Mouse (Mus musculus): ENCODE measurements around the gene Pkig.
"Not testable (repeated sequence)": the region's sequence is repeated elsewhere in the genome, so short reads cannot be mapped to it uniquely, and the experiment has no call there.

The Pkig gene

GRCm38 (mm10) chr2:163643576-163643971 is 14.6 kb upstream of the Pkig start:
- in situ Hi-C loops (cut with MboI, MseI) = no loop called here

DNA sequence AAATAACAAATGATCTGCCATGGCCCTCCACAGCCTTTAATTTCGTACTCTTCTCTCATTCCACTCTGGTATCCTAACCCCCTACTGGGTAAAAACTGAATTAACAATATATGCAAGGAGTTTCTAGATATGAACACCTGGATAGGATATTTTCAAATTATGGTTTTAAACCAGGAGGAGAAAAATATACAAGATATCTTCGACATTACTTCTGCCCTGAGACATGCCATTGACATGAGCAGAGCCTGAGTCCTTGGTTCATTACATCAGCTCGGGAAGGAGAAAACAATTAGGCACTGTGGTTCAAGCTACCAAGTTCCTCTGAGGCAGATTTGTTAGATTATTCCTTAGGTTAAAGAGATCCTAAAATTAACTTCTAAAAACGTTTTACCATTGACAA is 14.1 kb upstream of the Pkig start:
- in situ Hi-C loops (cut with MboI, MseI) = no loop called here

- in situ Hi-C loops (cut with MboI, MseI) = no loop called here
Measured at GRCm38 (mm10) chr2:163644575-163645385, 13.4 kb upstream of the Pkig start, which contains the start of gene Serinc3. TSS of gene Serinc3 (minus strand) at chr2:163645131.

DNA sequence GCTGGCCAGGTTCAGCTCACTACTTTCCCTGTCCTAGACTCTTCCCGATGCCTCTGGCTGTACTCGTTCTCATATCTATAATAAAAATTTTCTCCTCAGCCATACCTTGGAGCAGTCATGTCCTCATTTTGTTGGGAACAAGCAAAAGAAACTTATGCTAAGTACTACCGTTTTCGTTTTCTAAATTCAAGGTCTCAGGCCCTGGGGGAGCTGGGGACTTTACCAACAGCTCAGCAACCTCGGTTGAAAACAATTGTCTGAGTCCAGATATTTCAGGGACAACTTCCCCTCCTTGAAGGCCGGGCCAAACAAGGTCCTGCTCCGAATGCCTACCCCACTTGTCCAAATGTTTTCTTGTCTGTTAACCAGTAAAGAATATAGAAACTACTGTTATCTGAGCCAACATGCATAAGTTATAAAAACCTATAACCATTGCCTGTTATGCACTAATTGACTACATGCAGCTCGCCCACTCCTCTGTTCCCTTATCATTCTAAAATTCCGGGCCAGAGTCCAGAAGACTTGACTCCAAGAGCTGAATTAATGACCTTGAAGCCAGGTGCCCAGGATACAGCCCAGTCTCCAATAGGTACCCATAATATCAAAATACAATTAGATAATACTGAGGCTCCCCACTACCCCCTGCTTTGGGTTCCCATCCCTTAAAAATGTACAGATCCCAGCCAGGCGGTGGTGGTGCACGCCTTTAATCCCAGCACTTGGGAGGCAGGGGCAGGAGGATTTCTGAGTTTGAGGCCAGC is 12.3 kb upstream of the Pkig start:
- in situ Hi-C loops (cut with MboI, MseI) = no loop called here

DNA sequence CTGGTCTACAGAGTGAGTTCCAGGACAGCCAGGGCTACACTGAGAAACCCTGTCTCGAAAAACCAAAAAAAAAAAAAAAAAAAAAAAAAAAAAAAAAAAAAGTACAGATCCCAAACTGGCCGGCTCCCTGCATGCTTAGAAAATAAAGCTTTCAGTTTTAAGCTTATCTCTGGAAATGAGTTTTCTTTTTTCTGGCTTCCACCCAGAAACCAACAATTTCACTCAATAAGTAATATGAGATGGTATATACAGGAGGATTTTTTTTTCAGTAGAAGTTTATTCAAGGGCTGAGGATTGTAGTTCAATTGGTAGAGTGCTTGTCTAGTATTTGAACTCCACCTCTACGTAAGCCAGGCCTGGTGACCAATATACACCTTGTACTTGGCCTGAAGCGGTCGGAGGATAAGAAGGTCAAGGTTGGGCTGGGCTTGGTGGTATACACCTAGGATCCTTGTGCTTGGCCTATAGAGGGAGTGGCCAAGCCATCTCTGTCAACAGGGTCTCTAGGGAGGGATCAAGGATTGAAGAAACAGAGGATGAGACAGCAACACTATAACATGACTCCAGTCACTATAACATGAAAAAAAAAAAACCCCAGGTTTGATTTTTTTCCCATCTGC is 11.6 kb upstream of the Pkig start:
- in situ Hi-C loops (cut with MboI, MseI) = no loop called here

DNA sequence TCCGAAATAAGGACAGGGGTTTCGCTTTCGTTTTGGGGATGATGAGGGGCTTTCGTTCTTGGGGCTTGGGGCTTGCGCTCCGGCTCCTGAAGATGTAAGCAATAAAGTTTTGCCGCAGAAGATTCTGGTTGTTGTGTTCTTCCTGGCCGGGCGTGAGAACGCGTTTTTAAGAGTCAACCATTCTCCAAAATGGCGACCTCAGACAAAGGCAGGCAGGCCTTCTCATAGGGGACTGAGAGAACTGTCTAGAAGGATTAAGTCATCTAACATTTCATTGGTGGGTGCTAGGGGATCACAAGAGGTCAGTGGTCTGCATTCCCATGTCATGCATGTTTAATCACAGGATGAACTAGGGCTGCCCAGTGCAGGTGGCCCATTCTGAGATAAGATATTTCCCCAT is 2.5 kb upstream of the Pkig start:
- in situ Hi-C loops (cut with MboI, MseI) = not testable (repeated sequence)

DNA sequence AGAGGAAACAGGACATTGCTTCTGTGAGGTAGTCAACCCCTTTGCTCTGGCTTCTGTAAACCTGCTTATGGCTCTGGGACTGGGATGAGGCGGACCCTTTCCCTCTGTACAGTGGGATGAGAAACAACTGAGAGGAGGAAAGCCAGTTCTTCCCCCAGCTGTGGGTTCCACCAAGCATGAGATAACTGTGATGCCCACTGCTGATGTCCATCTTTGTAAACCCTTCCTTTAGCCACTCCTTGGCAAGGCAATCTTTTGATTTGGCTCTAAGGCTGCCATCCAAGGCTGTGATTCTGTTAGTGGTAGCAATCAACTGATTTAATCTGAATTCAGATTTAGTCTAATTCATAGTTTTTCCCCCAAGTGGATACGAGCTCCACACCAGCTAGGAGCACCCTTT is 700 bp upstream of the Pkig start:
- in situ Hi-C loops (cut with MboI, MseI) = no loop called here

DNA sequence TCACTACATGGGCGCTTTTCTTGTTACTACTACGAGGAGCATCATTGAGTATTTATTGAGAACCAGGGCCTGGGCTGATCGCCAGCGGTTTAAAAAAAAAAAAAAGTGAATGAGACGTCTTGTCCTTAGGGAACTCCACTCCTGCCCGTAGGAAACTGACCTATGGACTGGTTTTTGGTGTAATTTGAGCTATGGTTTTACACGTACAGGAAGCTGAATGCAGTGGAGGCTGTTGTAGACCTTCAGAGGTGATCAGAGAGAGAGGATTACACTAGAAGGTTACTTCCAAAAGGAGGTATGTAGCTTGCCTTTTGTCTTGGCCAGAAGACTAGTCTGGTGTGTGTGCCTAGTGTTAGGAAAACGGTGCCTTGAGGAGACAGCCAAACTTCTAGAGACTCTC is 755 bp downstream of the Pkig start:
- in situ Hi-C loops (cut with MboI, MseI) = no loop called here

- in situ Hi-C loops (cut with MboI, MseI) = no loop called here
Measured at GRCm38 (mm10) chr2:163659431-163659830, 1.2 kb downstream of the Pkig start.

DNA sequence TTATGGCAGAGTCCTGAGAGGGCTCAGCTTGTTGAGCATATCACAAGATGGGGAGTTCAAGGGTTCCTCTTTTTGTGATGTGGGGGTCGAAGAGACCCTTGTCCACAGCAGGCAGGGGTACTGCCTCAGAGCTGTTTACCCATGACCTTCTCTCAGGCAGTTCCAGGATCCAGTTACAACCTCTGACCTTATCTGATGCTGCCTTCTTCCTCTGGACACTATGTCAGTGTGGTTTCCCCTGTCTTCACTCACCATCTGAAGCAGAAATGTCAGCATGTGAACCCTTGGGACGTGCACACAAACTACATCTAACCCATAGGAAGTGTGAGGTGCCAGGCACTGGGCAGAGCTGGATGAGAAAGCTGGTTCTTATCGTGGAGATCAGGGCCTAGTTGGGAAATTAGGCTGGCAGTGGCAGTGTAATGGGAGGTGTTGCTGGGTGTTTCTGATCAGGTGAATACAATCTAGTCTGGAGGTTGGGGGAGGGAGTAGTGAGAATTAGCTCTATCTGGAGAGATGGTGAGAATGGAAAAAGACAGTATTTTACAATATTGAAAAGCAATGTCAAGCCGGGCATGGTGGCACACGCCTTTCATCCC is 2.0 kb downstream of the Pkig start:
- in situ Hi-C loops (cut with MboI, MseI) = loop anchor here (5.0 kb wide), 1 partner anchor 62 kb away; no protein-coding TSS in a partner anchor

DNA sequence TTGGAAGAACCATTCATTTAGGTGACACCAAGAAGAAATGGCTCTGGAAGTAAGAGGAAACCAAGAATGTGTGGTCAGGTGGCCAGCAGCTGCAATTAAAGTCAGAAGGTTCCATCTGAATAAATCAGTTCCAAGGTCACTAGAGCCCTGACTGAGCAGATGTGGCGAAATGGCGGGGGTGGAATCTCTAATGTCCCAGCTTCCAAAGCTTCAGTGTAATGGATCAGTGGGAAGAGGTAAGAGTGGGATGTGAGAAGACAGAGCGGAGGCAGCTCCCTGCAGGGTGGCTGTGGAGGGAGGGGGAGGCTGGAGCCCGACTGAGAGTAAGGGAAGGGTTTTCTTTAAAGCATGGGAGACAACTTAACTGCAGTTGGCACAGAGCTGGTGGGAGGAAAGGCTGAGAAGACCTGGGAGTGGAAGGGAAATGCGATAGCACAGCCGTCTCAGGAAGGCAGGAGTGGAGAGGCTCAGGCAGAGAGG is 3.2 kb downstream of the Pkig start:
- in situ Hi-C loops (cut with MboI, MseI) = loop anchor here (5.0 kb wide), 1 partner anchor 61 kb away; no protein-coding TSS in a partner anchor

GRCm38 (mm10) chr2:163662076-163662475 is 3.9 kb downstream of the Pkig start:
- in situ Hi-C loops (cut with MboI, MseI) = loop anchor here (5.0 kb wide), 1 partner anchor 60 kb away; no protein-coding TSS in a partner anchor

DNA sequence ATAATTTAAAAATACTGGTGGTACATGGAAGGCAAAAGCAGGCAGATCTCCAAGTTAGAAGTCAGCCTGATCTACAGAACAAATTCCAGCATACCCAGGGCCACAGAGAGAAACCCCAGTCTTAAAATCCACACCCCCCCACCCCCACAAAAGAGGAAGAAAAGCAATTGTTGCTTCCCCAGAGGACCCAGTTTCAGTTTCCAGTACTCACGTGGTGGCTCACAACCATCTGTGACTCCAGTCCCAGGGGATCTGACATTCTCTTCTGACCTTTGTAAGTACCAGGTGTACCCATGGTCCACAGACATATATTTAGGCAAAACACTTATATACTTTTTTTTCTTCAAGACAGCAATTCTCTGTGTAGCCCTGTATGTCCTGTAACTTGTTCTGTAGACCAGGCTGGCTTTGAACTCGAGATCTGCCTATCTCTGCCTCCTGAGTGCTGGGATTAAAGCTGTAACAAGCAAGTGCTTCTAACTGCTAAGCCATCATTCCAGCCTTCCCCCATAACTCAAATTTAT is 4.6 kb downstream of the Pkig start:
- in situ Hi-C loops (cut with MboI, MseI) = loop anchor here (5.0 kb wide), 1 partner anchor 60 kb away; no protein-coding TSS in a partner anchor

DNA sequence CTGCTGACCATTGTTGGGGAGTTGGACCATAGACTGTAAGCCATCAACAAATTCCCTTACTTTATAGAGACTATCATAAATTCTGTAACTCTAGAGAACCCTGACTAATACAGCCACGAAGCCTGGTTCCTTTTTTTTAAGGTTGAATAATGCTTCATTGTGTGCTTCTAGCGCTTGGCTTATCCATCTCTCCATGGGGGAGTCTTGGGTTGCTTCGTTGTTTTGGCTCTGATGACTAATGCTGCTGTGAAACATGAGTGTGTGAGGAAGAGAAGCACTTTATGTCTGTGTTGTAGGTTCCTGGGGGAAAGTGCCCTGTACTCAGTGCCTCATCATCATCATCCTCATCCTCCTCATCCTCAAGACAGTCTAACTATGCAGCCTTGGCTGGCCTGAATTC is 5.7 kb downstream of the Pkig start:
- in situ Hi-C loops (cut with MboI, MseI) = loop anchor here (5.0 kb wide), 1 partner anchor 58 kb away; no protein-coding TSS in a partner anchor

DNA sequence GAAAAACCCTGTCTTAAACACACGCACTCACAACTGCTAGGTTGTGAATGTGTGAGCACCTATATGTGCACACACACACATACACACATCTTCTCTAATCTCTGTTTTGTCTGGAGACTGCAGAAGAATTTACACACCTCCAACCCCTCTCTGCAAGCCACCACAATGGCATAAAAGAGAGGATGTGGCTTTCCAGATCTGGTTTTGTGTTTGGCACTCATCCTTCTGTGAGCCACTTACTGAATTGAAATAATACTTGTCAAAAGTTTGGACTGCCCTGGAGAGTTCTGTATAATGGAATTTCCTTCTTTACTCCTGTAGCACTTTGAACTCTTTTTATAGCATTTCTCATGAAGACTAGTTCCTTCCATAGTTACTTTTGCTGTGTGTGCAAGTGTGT is 8.9 kb downstream of the Pkig start:
- in situ Hi-C loops (cut with MboI, MseI) = no loop called here

GRCm38 (mm10) chr2:163670872-163671594 is 12.8 kb downstream of the Pkig start:
- in situ Hi-C loops (cut with MboI, MseI) = no loop called here

DNA sequence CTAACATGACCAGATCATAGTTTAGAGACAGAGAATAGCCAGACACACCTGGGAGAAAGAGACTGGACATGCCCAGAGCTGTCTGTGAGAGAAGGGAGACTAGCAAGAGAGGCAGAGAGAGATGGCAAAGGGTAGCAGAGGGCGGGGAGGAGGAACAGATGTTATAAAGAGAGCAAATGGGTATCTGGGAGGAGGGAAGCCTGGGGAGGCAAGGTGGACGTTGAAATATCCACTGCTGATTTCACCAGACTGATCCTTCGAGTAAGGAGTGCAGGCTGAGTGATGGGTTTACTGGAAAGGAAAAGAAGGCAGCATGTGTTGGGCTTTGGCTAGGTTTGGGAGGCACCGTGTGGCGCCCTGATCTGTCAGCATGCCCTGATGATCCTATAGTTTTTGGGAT is 16.2 kb downstream of the Pkig start:
- in situ Hi-C loops (cut with MboI, MseI) = no loop called here

GRCm38 (mm10) chr2:163675144-163675619 is 17.0 kb downstream of the Pkig start:
- in situ Hi-C loops (cut with MboI, MseI) = no loop called here

- in situ Hi-C loops (cut with MboI, MseI) = no loop called here
Measured at GRCm38 (mm10) chr2:163675662-163676061, 17.5 kb downstream of the Pkig start.

DNA sequence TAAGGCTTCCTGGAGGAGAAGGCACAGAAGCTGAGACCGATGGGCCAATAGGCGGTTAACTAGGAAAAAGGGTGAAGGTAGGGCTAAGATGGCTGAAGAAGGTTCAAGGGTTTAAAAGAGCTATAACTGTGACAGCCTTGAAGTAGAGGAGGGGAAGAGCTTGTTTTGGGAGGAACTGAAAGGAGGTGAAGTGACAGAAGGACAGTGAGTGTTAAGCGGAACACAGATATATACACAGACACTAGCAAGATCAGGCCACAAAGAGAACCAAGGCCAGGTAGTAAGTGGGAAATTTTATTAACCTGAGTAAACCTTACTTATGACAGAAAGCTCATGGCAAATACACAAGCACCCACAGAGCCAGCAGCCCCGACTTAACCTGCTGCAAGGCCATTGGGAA is 18.1 kb downstream of the Pkig start:
- in situ Hi-C loops (cut with MboI, MseI) = no loop called here

GRCm38 (mm10) chr2:163676745-163677144 is 18.6 kb downstream of the Pkig start:
- in situ Hi-C loops (cut with MboI, MseI) = no loop called here
